Mouse (Mus musculus) subcutaneous adipose tissue, adult 2 months (tissue): ENCODE results near the gene Gm3636. TPM values are rescaled to one million over a fixed set of nuclear protein-coding genes. Genes with fewer than 3 reads are reported as not detected.

Source experiments
- polyA plus RNA-seq: library from polyadenylated mRNA; depleted of rRNA; stranded (reverse); fragments of >200 nt; gene quantifications from 2 replicates; pipeline ENCODE4 v1.2.3, GENCODE M21; 2012; ENCODE audit warnings: low replicate concordance; rRNA removed

Gm3636 gene
- 0.21 and 0.75 TPM in 2 replicates for polyA plus RNA-seq

GRCm38 (mm10) chr14:6742232-6742631 is at the start of gene Gm3636:
TSS of gene Gm3636 (minus strand) at chr14:6742332.

GRCm38 (mm10) chr14:6774311-6774710 is 32.2 kb upstream of the Gm3636 start, which contains the start of gene Gm8362:
TSS of gene Gm8362 (minus strand) at chr14:6774411.

GRCm38 (mm10) chr14:6720151-6720550 is 22.0 kb downstream of the Gm3636 start, which contains the start of gene Gm8050:
TSS of gene Gm8050 (minus strand) at chr14:6720251.

Other genes with a start within 250 kb of the Gm3636 start
- gene Gm8356, start 205.0 kb downstream of the Gm3636 start, polyA plus RNA-seq: not detected in 2 replicates
- gene Gm3629, start 151.7 kb downstream of the Gm3636 start, polyA plus RNA-seq: 0.08 and 0.36 TPM in 2 replicates
- gene Gm3460, start 119.9 kb downstream of the Gm3636 start, polyA plus RNA-seq: not detected in 2 replicates
- gene Gm10251, start 58.2 kb downstream of the Gm3636 start, polyA plus RNA-seq: not detected in 2 replicates
- gene Gm8050, start 22.1 kb downstream of the Gm3636 start, polyA plus RNA-seq: not detected in 2 replicates
- not detected in 2 replicates for gene Gm8362, start 32.1 kb upstream of the Gm3636 start, polyA plus RNA-seq
- not detected in 2 replicates for gene Gm3642, start 98.0 kb upstream of the Gm3636 start, polyA plus RNA-seq
- 0.06 and 0.11 TPM in 2 replicates for gene Gm3667, start 147.6 kb upstream of the Gm3636 start, polyA plus RNA-seq
- gene Gm6356, start 231.5 kb upstream of the Gm3636 start, polyA plus RNA-seq: not detected in 2 replicates